Mouse (Mus musculus) kidney, adult 9 months (tissue): Measurements from ENCODE around the gene Olfr763.
"Not testable (repeated sequence)": the region's sequence is repeated elsewhere in the genome, so short reads cannot be mapped to it uniquely, and the experiment has no call there.

Experiments
- DNase-seq: peaks from one replicate; pipeline ENCODE4 v3.0.0; 2022

Gene Olfr763

GRCm38 (mm10) chr10:129010288-129010841 is at the start of gene Olfr763:
Gene Olfr763 (plus strand): TSS chr10:129010791.
- no peak for DNase-seq

- peak; percentile 87 for DNase-seq
Measured at GRCm38 (mm10) chr10:128964961-128965360, 45.6 kb upstream of the Olfr763 start.

GRCm38 (mm10) chr10:128965871-128966270 is 44.7 kb upstream of the Olfr763 start:
- DNase-seq: no peak

GRCm38 (mm10) chr10:128968341-128968749 is 42.2 kb upstream of the Olfr763 start:
- peak; percentile 38 for DNase-seq

GRCm38 (mm10) chr10:128970740-128971250 is 39.8 kb upstream of the Olfr763 start:
- no peak for DNase-seq

- DNase-seq: no peak
Measured at GRCm38 (mm10) chr10:128972841-128973240, 37.8 kb upstream of the Olfr763 start.

GRCm38 (mm10) chr10:128976395-128976794 is 34.2 kb upstream of the Olfr763 start:
- DNase-seq: no peak

- DNase-seq: peak; percentile 70
Measured at GRCm38 (mm10) chr10:128977522-128978114, 33.0 kb upstream of the Olfr763 start.

- peak; percentile 44 for DNase-seq
Measured at GRCm38 (mm10) chr10:128980644-128981365, 29.8 kb upstream of the Olfr763 start.

GRCm38 (mm10) chr10:128989131-128989530 is 21.5 kb upstream of the Olfr763 start, which contains the start of gene Olfr9:
Gene Olfr9 (plus strand): TSS chr10:128989431.
- DNase-seq: not testable (repeated sequence)

GRCm38 (mm10) chr10:128990129-128990850 is 20.3 kb upstream of the Olfr763 start:
- not testable (repeated sequence) for DNase-seq

GRCm38 (mm10) chr10:128990994-128991393 is 19.6 kb upstream of the Olfr763 start:
- no peak for DNase-seq

- no peak for DNase-seq
Measured at GRCm38 (mm10) chr10:128995796-128996195, 14.8 kb upstream of the Olfr763 start.

- DNase-seq: no peak
Measured at GRCm38 (mm10) chr10:128996523-128997040, 14.0 kb upstream of the Olfr763 start.

GRCm38 (mm10) chr10:129004032-129004920 is 6.3 kb upstream of the Olfr763 start:
- no peak for DNase-seq

- not testable (repeated sequence) for DNase-seq
Measured at GRCm38 (mm10) chr10:129011511-129011910, 920 bp downstream of the Olfr763 start.

- DNase-seq: no peak
Measured at GRCm38 (mm10) chr10:129014477-129014876, 3.9 kb downstream of the Olfr763 start.

GRCm38 (mm10) chr10:129023319-129023718 is 12.7 kb downstream of the Olfr763 start:
- no peak for DNase-seq

GRCm38 (mm10) chr10:129026018-129026662 is 15.5 kb downstream of the Olfr763 start:
- DNase-seq: peak; percentile 50

GRCm38 (mm10) chr10:129028343-129028742 is 17.8 kb downstream of the Olfr763 start:
- no peak for DNase-seq

GRCm38 (mm10) chr10:129039796-129040195 is 29.2 kb downstream of the Olfr763 start, which contains the start of gene Olfr764-ps1:
Gene Olfr764-ps1 (minus strand): TSS chr10:129039896.
- DNase-seq: no peak
